Mouse (Mus musculus): ENCODE measurements around the gene Mansc4.

GRCm38 (mm10) chr6:147059326-147059725, 27.5 kb downstream of the Mansc4 start:
- no peak for TF ChIP-seq TAL1 (IDR thresholded peaks at IDR 0.05; ENCODE audit: low read length)
- TF ChIP-seq GATA1 (IDR thresholded peaks at IDR 0.05; ENCODE audit: low read length): no peak

Measured in erythroblast, embryonic 14.5 days (primary cell).